Mouse (Mus musculus) midbrain, embryonic 12.5 days (tissue): Measurements from ENCODE around the gene Pard3. TPM values are rescaled to one million over a fixed set of nuclear protein-coding genes. Genes with fewer than 3 reads are reported as not detected.

ENCODE experiments used
- ATAC-seq: fragments of 200-750 bp; cut with Nextera tagmentation; 2 replicates; pipeline ENCODE4 v1.8.0; 2017; ENCODE audit warnings: low read depth, moderate TSS enrichment, moderate library complexity; ENCODE audit not compliant: low FRiP score
- H3K27ac ChIP-seq: fragments of 300-500 bp; sonication (generic); replicated peaks from 2 replicates; pipeline ENCODE4 v1.5.1; 2016; ENCODE audit warnings: mild to moderate bottlenecking
- H3K27me3 ChIP-seq: fragments of 300-500 bp; sonication (generic); 2 replicates; pipeline ENCODE4 v1.6.1; 2016; ENCODE audit warnings: mild to moderate bottlenecking
- H3K36me3 ChIP-seq: fragments of 300-500 bp; sonication (generic); 2 replicates; pipeline ENCODE4 v1.6.1; 2016
- H3K4me1 ChIP-seq: fragments of 300-500 bp; sonication (generic); 2 replicates; pipeline ENCODE4 v1.6.1; 2016
- H3K4me2 ChIP-seq: fragments of 300-500 bp; sonication (generic); replicated peaks from 2 replicates; pipeline ENCODE4 v1.6.1; 2016; ENCODE audit warnings: mild to moderate bottlenecking, moderate library complexity
- H3K4me3 ChIP-seq: fragments of 300-500 bp; sonication (generic); 2 replicates; pipeline ENCODE4 v1.5.1; 2016; ENCODE audit warnings: mild to moderate bottlenecking
- H3K9ac ChIP-seq: fragments of 300-500 bp; sonication (generic); replicated peaks from 2 replicates; pipeline ENCODE4 v1.6.1; 2016; ENCODE audit warnings: mild to moderate bottlenecking, moderate library complexity
- H3K9me3 ChIP-seq: fragments of 300-500 bp; sonication (generic); 2 replicates; pipeline ENCODE4 v1.6.1; 2016; ENCODE audit warnings: mild to moderate bottlenecking
- WGBS: fragments of 180-500 bp; shearing (Covaris S2); methylation state at CpG from one replicate; pipeline ENCODE4 v1.1.7; 2016; 5-methylcytosine and 5-hydroxymethylcytosine counted together
- polyA plus RNA-seq: library from polyadenylated mRNA; unstranded; fragments of >200 nt; fragmentation: Nextera tagmentation; extraction: Ambion mirVana; gene quantifications from 2 replicates; pipeline ENCODE4 v1.2.1, GENCODE M21; 2016

Gene Pard3
- polyA plus RNA-seq, 1 experiment from 2014 or later: 36.6 TPM

DNA sequence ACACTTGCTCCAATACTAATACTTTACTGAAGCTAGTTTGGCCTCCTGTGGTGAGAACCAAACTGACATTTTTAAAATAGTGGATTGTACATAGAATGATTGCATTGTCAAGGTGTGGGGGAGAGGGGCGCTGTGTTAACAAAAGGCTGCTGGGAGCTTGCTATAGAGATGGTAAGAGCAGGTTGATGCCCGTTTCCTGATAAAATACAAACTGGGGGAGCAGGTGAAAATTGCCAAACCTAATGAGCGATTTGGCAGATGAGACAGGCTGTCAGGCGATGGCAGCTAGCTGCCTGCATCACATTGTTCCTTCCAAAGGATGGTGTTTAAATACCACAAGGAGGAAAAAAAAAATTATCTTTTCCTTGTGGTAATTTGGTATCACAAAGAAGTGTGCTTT lies 217.3 kb downstream of the Pard3 start:
- WGBS: 68% methylated on average over 4 of the region's 4 CpGs
- H3K36me3 ChIP-seq: no peaks in the 10 kb centered on the region
- ATAC-seq: no peak
- H3K9ac ChIP-seq: no peak overlapping the region
- no peak overlapping the region for H3K4me3 ChIP-seq
- H3K27ac ChIP-seq: peak overlapping the region; percentile 54; the same call in 1 of the 2 replicates
- H3K27me3 ChIP-seq: no peaks in the 10 kb centered on the region
- H3K9me3 ChIP-seq: 0 out of 2 replicates have a peak, but pooled peaks cover 5% of the 10 kb centered on the region
- H3K4me1 ChIP-seq: peaks cover 6% of the 10 kb centered on the region; the same call in 1 of the 2 replicates
- H3K4me2 ChIP-seq: no peak overlapping the region

DNA sequence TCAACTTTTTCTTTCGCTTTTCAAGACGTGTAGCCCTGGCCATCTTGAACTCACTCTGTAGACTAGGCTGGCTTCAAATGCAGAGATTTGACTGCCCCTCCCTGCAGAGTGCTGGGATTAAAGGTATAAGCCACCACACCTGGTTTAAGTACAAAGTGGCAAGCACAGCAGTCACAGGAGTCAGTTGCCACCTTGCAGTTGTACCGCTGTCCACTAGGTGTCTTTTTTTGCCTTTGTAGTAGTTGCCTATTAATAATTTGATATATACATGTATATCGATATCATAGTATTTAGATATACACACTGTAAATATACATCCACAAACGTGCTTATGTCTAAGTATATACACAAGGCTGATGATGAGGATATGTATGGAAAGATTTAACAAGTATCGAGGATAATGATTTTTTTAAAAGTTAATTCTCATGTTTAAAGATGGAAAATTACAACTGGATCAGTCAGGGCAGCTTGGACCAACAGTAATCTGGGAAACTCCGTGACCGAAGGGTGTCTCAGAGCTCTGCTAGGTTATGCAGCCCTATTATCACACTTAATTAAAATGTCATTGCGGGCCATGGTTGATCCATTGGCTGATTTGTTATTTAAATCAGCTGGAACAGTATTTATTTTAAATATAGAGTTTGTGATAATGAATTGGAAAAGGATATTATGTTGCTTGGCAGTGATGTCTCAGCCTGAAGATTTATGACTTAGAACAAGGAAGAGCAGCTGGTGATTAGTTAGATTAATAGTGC lies 220.9 kb downstream of the Pard3 start:
- 81% methylated on average over 9 of the region's 9 CpGs for WGBS
- Histone ChIP-seq H3K36me3 (no peaks in the 10 kb centered on the region), H3K9ac (no peak overlapping the region), H3K27me3 (no peaks in the 10 kb centered on the region), H3K27ac (no peak overlapping the region), H3K4me2 (no peak overlapping the region), H3K4me1 (peaks cover 6% of the 10 kb centered on the region; the same call in 1 of the 2 replicates), H3K9me3 (0 out of 2 replicates have a peak, but pooled peaks cover 5% of the 10 kb centered on the region), H3K4me3 (no peak overlapping the region)
- no peak for ATAC-seq

DNA sequence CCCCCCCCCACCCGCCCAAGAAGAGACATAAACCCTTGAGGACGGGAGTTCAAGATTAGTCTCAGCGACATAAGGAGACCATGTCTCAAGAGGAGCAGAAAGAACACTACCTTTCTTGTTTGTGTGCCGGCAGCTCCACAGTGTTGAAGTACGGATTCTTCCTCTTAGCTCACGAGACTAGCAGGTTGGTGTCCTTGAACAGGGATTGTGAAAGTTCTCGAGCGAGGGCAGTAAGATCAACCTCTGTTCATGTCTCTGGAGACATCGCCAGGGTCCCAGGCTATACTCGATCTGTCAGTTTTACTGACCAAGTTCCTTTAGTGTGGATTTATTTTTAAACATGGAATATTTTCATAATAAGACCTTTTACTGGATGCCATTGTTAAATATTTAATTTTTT lies 224.1 kb downstream of the Pard3 start:
- Histone ChIP-seq H3K4me1 (no peaks in the 10 kb centered on the region), H3K4me3 (no peak overlapping the region), H3K36me3 (no peaks in the 10 kb centered on the region), H3K9ac (no peak overlapping the region), H3K9me3 (0 out of 2 replicates have a peak, but pooled peaks cover 5% of the 10 kb centered on the region), H3K27me3 (no peaks in the 10 kb centered on the region), H3K4me2 (no peak overlapping the region), H3K27ac (no peak overlapping the region)
- ATAC-seq: no peak
- 96% methylated on average over 10 of the region's 10 CpGs for WGBS

DNA sequence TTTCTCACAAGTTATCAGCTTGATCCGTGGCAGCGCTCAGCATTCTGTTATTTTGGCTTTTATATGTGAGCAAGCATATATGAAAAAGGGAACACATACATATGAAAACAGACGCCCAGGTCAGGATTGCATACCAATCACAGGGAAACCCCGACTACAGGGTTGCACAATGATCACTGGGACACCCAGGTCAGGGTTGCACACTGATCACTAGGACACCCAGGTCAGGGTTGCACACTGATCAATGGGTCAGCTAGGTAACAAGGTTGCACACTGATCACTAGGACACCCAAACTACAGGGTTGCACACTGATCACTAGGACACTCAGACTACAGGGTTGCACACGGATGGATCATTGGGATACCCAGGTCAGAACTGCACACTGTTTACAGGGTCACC lies 228.6 kb downstream of the Pard3 start:
- no peaks in the 10 kb centered on the region for H3K9me3 ChIP-seq
- 90% methylated on average over 5 of the region's 5 CpGs for WGBS
- no peak overlapping the region for H3K9ac ChIP-seq
- no peaks in the 10 kb centered on the region for H3K27me3 ChIP-seq
- no peak overlapping the region for H3K27ac ChIP-seq
- ATAC-seq: no peak
- H3K4me3 ChIP-seq: no peak overlapping the region
- H3K4me1 ChIP-seq: peaks cover 6% of the 10 kb centered on the region
- H3K36me3 ChIP-seq: no peaks in the 10 kb centered on the region
- no peak overlapping the region for H3K4me2 ChIP-seq

DNA sequence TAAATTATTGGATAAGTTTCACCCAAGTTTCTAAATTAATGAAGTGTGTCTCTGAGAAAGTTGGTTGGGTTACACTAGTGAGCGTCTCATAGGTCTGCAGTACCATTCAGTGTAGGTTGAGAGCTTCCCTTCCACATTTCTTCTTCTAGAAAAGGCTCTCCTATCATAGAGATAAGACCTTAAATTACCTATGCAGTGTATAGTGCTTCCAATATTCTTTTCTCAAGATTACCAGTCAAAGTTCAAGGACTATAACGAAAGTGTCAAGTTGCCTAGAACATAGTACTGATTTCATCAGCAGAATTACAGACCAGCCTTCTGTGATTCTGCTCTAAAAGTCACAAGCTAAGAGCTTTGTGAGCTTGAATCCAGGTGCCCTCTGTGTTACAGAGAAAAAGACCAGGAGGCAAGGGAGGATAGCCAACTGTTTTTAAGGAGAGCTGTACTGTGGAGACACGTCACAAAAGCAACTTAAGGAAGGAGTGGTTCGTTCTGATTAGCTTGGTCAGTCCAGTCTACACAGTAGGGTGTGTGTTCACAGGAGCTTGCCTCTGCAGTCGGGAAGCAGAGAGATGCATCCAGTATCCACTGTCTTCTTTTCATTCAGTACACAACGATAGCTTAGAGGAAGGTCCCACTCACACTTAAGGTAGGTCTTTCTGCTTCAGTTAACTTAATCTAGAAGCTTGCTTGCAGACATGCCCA lies 229.5 kb downstream of the Pard3 start:
- 0 out of 2 replicates have a peak overlapping the region, but pooled peaks have one; percentile 30 for H3K27ac ChIP-seq
- H3K36me3 ChIP-seq: no peaks in the 10 kb centered on the region
- 60% methylated on average over 6 of the region's 6 CpGs for WGBS
- H3K9ac ChIP-seq: no peak overlapping the region
- no peaks in the 10 kb centered on the region for H3K9me3 ChIP-seq
- no peak overlapping the region for H3K4me3 ChIP-seq
- peaks cover 6% of the 10 kb centered on the region for H3K4me1 ChIP-seq
- H3K27me3 ChIP-seq: no peaks in the 10 kb centered on the region
- H3K4me2 ChIP-seq: no peak overlapping the region
- no peak for ATAC-seq

DNA sequence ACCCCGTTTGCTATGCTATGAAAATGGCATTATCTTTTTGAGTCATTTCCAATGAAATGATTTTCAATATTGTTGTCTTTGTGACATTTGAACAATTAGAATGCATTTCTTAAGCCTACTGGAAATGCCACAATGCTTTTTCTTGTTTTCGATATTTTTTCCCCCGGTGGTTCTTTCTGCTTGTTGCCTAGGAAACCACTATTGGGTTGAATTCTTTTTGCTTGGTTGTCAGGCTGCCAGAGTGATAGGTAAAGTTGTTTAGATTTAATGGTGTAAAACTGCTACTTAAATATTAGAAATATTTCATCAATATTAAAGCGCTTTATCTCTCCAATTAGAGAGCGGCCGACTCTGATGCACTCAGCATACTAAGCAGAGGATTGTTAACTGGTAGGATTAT lies 230.4 kb downstream of the Pard3 start:
- Histone ChIP-seq H3K27me3 (no peaks in the 10 kb centered on the region), H3K27ac (no peak overlapping the region), H3K4me1 (peaks cover 6% of the 10 kb centered on the region), H3K36me3 (no peaks in the 10 kb centered on the region), H3K4me2 (no peak overlapping the region), H3K9ac (no peak overlapping the region), H3K9me3 (no peaks in the 10 kb centered on the region), H3K4me3 (no peak overlapping the region)
- no peak for ATAC-seq
- 75% methylated on average over 6 of the region's 6 CpGs for WGBS

DNA sequence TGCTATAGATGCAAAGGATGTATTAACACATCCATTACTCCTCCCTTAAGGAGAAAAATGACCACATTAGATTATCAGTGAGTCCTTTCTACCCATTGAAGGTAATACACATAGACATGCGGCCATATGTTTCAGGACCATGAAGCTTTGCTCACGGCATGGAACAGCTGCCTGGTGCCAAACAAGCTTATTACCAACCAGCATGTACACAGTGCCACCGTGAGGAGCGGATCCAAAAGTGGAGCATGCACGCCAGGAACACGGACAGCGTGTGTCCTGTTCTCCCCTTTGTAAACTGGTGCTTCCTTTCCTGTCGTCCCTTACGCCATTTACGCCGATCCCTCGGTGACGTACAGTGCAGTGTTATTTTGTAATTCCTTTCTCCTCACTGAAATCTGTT lies 232.2 kb downstream of the Pard3 start:
- Histone ChIP-seq H3K27ac (no peak overlapping the region), H3K36me3 (no peaks in the 10 kb centered on the region), H3K9me3 (no peaks in the 10 kb centered on the region), H3K9ac (no peak overlapping the region), H3K4me3 (no peak overlapping the region), H3K4me2 (no peak overlapping the region), H3K27me3 (no peaks in the 10 kb centered on the region), H3K4me1 (peaks cover 6% of the 10 kb centered on the region)
- no peak for ATAC-seq
- WGBS: 95% methylated on average over 13 of the region's 13 CpGs

DNA sequence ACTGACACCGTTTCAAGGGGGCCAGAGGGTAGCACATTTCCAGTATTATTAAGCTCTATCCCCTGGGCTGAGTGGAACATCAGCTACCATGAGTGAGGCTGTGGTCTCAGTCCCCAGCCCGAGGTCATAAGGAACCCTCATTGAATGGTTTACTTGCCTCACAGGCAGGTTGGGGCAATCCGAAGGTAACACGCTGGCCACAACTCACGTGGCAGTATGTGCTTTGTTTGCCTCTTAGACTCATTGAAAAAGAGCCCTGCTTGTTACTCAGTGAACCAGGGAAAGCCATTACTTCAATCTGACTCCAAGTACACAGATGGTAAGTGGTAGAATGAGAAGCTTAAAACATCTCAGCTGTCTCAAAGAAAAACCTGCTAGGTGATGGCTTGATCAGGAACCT lies 236.8 kb downstream of the Pard3 start:
- H3K4me3 ChIP-seq: no peak overlapping the region
- no peak overlapping the region for H3K27ac ChIP-seq
- H3K36me3 ChIP-seq: no peaks in the 10 kb centered on the region
- no peak overlapping the region for H3K4me2 ChIP-seq
- no peak for ATAC-seq
- H3K27me3 ChIP-seq: no peaks in the 10 kb centered on the region
- 89% methylated on average over 5 of the region's 5 CpGs for WGBS
- no peaks in the 10 kb centered on the region for H3K4me1 ChIP-seq
- no peak overlapping the region for H3K9ac ChIP-seq
- no peaks in the 10 kb centered on the region for H3K9me3 ChIP-seq

DNA sequence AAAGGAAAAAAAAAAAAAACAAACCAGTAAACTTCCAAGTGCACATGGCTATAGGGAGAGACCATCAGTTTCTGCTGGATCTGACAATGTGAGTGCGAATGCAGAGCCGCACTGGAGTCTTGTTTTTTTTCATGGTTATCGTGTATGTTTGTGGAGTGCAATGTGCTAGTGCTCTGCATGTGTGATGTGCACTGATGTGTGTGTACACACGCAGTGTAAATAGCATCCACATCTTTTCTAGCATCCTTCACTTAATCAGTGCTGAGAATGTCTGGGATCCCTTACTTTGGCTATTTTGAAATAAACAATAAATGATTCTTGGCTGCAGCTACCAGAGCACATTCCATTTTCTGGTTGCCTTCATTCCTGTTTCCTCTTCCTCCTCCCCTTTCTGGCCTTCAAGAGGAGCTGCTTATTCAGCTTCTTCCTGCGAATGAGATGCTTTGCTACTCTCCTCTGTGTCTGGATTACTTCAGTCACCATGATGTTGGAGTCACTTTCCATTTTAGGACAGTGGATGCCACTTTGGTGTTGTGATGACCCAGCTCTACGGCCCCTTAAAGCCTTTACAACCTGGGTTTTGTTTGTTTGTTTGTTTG lies 239.3 kb downstream of the Pard3 start:
- no peaks in the 10 kb centered on the region for H3K27me3 ChIP-seq
- 89% methylated on average over 6 of the region's 6 CpGs for WGBS

DNA sequence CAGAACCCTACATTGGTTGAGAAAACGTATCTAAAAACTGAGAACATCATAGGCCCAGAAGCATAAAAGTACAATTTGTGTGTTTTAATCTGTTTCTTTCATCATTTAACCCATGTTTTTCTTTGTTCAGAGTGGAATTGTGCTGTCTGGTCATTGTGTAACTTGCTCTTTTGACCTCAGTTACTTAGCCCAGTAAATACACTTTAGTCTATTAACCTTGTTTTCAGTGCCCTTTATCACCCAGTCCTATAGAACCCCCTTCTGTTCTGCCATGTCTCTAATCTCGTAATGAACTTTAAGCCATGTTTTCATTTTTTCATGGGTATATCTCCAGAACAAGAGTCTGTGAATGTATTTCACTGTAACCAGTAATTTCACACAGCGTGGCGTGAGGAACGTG lies 243.3 kb downstream of the Pard3 start:
- 77% methylated on average over 5 of the region's 5 CpGs for WGBS
- H3K4me2 ChIP-seq: no peak overlapping the region
- no peaks in the 10 kb centered on the region for H3K27me3 ChIP-seq
- no peak overlapping the region for H3K9ac ChIP-seq
- no peak for ATAC-seq
- no peaks in the 10 kb centered on the region for H3K36me3 ChIP-seq
- H3K9me3 ChIP-seq: no peaks in the 10 kb centered on the region
- H3K4me3 ChIP-seq: no peak overlapping the region
- no peak overlapping the region for H3K27ac ChIP-seq
- no peaks in the 10 kb centered on the region; the same call in 1 of the 2 replicates for H3K4me1 ChIP-seq

More for the DNA sequence above, 239.3 kb downstream of the Pard3 start:
- no peak for ATAC-seq
- Histone ChIP-seq H3K4me2 (no peak overlapping the region), H3K9me3 (no peaks in the 10 kb centered on the region), H3K27ac (no peak overlapping the region), H3K4me1 (no peaks in the 10 kb centered on the region), H3K36me3 (no peaks in the 10 kb centered on the region), H3K9ac (no peak overlapping the region), H3K4me3 (no peak overlapping the region)

DNA sequence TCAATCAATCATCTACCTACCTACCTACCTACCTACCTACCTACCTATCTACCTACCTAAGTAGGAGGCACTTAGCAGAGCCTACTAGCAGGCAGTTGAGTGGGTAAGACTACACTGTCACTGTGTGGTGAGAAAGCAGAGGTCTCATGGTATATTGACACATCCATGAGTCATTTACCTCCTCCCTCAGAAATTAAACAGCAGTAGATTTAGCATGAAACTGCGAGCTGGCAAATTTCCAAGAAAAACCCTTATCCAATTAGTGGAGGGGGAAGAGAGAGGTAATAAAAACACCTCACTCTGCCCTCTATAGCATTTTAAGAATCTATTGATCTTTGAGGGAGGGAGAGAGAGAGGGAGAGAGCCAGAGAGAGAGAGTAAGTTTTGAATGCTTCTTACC lies 245.7 kb downstream of the Pard3 start:
- Histone ChIP-seq H3K36me3 (no peaks in the 10 kb centered on the region), H3K9me3 (no peaks in the 10 kb centered on the region)

DNA sequence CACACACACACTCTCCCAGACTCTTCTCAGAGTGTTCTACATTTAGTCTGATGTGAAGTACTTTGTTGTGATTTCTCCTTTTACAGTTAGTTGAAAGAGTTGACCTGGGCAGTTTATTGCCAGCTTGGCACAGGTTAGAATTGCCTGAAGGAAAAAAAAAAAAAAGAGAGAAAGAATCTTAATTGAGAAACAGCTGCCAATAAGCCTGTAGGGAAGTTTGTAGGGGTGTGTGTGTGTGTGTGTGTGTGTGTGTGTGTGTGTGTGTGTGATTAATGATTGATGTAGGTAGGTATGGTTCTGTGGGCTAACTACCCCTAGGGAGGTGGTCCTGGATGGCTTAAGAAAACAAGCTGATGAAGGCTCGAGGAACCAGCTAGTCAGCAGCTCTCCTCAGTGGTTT lies 252.1 kb downstream of the Pard3 start:
- WGBS: 46% methylated on average over 1 of the region's 1 CpGs
- ATAC-seq: no peak
- H3K27me3 ChIP-seq: no peaks in the 10 kb centered on the region

More for the DNA sequence above, 245.7 kb downstream of the Pard3 start:
- Histone ChIP-seq H3K27ac (no peak overlapping the region), H3K9ac (no peak overlapping the region), H3K27me3 (no peaks in the 10 kb centered on the region), H3K4me1 (no peaks in the 10 kb centered on the region; the same call in 1 of the 2 replicates), H3K4me3 (no peak overlapping the region), H3K4me2 (no peak overlapping the region)
- WGBS: 77% methylated on average over 1 of the region's 1 CpGs
- ATAC-seq: no peak

More for the DNA sequence above, 252.1 kb downstream of the Pard3 start:
- Histone ChIP-seq H3K27ac (no peak overlapping the region), H3K9me3 (no peaks in the 10 kb centered on the region), H3K4me3 (no peak overlapping the region), H3K9ac (no peak overlapping the region), H3K4me1 (no peaks in the 10 kb centered on the region), H3K4me2 (no peak overlapping the region), H3K36me3 (no peaks in the 10 kb centered on the region)
